Mouse (Mus musculus): ENCODE measurements around the gene Pkp1.
A peak's percentile ranks its signal among the peaks of the same experiment; 100 is the strongest.

The Pkp1 gene

GRCm38 (mm10) chr1:135857137-135857775 is 61.8 kb downstream of the Pkp1 start:
- no peak for DNase-seq (ENCODE audit: low read depth, low spot score)

GRCm38 (mm10) chr1:135856070-135856469 is 62.9 kb downstream of the Pkp1 start:
- no peak for DNase-seq (ENCODE audit: low read depth, low spot score)

GRCm38 (mm10) chr1:135855344-135855687 is 63.7 kb downstream of the Pkp1 start:
- DNase-seq (ENCODE audit: low read depth, low spot score) = no peak

DNA sequence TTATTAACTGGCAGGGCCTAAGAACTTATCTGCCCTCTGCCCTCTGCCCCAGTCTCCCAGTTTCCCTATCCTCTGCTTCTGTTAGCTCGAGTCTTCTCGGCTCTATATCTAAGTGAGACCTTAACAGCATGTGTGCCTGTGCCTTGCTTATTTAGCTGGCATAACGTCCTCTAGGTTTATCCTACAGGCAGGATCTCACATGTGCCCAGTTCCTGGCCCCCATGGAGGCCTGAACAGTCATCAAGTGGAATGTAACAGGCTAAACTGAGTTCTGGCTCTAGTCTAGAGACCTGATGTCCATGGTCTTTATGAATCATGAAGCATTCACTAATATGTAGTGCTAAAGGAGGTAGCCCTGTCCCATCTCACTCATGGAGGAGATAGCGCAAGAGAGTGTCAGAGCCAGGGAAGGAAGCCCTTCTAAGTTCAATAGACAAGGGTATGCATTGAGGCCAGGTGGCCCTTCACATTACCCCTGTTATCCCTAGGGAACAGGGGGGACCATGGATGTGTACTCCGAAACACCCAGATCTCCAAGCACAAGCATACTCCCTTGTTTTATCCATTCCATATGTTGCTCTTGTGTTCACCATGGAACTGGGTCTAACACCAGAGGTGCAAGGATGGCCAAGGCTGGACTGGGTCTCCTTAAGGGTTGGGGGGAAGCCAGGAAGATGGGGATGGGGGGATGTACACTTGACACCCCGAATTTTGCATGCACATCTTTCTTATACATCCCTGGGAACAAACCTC is 64.2 kb downstream of the Pkp1 start:
- DNase-seq (ENCODE audit: low read depth, low spot score) = no peak

GRCm38 (mm10) chr1:135853200-135853599 is 65.8 kb downstream of the Pkp1 start:
- DNase-seq (ENCODE audit: low read depth, low spot score) = no peak

DNA sequence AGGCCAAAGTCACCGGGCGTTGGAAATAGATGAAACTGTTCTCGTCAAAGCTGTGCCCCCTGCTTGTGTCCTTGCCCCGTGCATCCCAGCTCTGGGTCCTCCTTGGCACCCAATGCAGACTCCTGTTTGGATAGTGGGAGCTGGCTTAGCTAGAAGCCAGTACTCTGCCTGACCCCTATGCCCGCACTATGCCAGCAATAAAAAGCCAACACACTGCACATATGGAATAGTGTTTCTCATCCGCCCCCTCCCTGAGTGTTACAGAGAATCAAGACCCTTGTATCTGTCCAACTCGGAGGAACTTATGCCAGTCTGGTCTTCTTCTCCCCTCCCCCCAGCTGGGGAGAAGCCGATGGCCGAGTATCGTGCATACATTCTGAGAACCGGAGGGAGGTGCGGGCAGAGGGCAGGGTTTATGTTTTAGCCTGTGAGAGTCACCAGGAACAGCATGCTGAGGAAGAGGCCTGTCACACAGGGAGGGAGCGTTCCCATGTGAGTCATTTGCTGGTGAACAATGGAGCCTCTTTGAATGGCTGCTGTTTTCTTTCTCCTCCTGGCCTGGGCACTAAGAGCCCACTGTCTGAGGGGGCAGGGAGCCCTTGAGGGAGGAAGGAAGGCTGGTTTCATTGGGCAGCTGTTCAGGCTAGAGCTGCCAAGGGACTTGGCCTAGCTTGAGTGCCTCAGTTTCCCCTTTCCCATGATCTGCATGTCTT is 66.8 kb downstream of the Pkp1 start:
- DNase-seq (ENCODE audit: low read depth, low spot score) = peak; percentile 52

GRCm38 (mm10) chr1:135850722-135851512 is 68.1 kb downstream of the Pkp1 start:
- peak; percentile 27 for DNase-seq (ENCODE audit: low read depth, low spot score)

GRCm38 (mm10) chr1:135847611-135848351 is 71.2 kb downstream of the Pkp1 start:
- no peak for DNase-seq (ENCODE audit: low read depth, low spot score)

DNA sequence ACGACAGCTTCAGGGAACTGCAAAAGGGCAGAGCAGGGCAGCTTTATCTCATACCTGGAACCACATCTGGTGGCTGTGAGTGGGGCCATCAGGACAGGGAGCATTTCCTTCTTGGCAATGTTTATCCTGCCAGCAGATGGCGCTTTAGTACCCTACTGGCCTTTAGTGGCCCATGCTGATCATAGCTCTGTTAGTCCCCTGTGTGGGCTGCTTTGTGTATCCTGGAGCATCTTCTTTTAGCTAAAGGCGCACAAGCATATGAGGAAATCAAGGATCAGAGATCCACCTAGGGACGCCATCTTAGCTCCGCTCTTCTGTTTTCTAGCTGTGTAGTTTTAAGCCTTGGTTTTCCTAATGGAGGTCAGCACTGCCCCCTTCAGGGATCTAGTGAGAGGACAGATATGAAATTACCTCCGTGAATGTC is 71.9 kb downstream of the Pkp1 start:
- peak; percentile 71 for DNase-seq (ENCODE audit: low read depth, low spot score)

DNA sequence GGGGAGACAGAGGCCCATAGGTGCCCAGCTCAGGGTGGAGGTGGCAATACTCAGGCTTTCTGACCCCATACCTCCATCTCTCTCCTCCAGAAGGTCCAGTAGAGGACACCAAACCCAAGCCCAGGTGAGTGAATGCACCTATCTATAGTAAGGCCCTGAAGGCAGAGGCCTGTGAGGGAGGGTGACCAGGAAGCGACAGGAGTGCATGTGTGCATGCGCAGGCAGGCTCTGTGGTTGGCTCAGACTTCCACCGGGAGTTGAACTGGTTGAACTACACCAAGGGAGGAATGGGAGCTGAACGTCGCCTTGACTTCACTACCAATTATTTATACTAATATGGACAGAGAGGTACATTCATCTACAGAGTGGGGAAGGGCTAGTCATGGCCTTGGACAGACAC is 72.4 kb downstream of the Pkp1 start:
- no peak for DNase-seq (ENCODE audit: low read depth, low spot score)

DNA sequence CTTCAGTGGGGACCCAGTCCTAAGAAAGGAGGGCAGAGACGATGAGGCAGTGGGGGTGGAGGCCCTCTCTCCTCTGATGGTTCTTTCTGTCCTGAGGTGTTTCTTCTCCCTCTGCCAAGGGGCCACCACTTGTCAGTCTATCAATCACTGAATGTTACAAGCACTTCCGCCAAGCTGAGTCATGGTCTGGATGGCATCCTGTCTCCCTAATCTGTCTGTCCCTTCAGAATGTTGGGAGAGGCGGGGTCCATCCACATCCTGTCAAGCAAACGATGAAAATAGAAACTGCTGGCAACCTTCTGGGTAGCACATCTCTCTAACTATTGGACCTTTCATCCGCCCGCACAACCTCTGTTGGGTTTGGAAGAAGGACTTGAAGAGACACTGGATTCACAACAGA is 74.5 kb downstream of the Pkp1 start:
- DNase-seq (ENCODE audit: low read depth, low spot score) = no peak

DNA sequence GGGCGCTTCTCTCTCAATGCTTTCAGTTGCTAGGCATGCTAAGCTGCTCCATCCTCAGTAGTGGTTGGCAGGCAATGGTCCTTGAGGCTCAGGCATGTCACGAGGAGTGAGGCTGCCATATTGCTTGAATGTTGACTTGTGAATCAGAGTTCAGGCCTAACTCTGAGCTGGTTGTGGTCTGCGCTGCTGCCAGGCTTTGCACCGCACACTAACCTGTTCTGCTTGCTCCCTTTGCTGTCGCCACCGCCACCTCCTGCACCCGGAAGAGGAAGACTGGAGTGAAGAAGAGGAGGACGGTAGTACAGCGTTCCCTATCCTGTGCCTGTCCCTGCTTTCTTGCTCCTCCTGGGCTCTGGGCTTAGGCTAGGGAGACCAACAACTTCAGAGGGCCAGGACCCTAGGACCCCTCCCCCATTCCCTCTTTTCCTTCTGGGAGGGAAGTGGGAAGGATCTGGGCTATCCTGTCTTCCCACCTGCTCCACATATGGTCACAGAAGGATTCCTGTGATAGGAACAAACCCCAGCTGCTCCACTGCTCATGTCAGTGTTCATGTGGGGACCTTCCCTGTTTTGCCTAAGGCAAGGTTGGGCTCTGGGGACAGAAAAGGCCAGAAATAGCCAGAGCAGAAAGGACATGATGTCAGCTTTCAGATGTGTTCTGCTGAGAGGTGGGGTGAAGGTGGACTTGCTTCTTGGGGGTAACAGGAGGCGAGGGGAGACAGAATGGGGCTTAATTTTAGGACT is 75.3 kb downstream of the Pkp1 start:
- no peak for DNase-seq (ENCODE audit: low read depth, low spot score)

GRCm38 (mm10) chr1:135840675-135841395 is 78.2 kb downstream of the Pkp1 start:
- DNase-seq (ENCODE audit: low read depth, low spot score) = no peak

GRCm38 (mm10) chr1:135839065-135839464 is 79.9 kb downstream of the Pkp1 start:
- DNase-seq (ENCODE audit: low read depth, low spot score) = no peak

DNA sequence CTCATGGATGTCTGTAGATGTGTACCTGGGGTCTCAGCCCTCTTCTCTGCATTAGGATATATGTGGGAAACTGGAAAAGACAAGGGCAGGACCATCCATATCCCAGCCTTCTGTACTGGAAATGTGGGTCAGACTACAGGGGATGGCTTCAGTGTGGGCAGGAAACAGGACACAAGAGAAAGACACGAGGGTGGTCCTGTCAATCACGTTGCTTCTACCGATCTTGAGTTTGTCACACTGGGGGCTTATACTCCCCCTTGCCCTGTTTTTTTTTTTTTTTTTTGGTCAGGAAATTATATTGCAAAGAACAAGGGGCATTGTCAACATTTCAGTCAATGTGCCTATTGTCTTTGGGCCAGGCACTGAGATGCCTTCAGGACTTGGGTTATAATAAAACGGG is 80.4 kb downstream of the Pkp1 start:
- no peak for DNase-seq (ENCODE audit: low read depth, low spot score)

DNA sequence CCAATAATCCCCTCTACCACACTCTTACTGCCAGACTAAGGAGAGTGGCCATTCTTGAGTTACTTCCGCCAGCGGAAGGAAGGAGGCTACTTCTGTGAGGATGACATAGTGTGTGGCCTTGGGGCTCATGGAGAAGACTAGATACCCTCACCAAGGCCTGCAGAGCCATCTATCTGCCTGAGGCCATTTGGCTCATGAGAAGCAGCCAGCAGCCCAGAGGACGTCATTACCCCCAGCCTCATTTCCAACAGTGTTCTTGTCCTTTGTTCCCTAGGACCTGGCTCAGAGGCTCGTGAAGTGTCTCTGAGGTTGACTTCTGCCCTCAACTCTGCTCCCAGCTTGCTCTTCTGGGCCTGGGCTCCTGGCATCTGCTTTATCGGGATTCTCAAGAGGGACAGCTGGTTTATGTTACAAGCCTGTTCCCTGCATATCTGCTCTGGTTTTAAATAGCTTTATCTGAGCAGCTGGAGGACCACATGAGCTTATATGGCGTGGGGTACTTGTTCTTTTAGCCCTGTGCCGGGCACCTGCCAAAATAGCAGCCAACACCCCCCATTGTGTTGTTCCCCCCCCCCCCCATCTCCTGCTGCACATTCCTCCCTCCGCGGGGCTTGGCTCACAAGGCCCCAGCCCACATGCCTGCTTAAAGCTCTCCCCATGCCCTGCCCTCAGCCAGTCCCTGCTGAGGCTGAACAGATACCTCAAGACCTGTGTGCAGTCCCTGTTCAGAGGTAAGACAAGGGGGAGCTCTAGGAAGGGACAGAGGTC is 83.1 kb downstream of the Pkp1 start, which contains the start of gene Tnnt2:
Gene Tnnt2 (plus strand): TSS at position 639 of the 768 bp plus-strand sequence.
- DNase-seq (ENCODE audit: low read depth, low spot score) = peak; percentile 37

GRCm38 (mm10) chr1:135834983-135835382 is 84.0 kb downstream of the Pkp1 start:
- DNase-seq (ENCODE audit: low read depth, low spot score) = no peak

DNA sequence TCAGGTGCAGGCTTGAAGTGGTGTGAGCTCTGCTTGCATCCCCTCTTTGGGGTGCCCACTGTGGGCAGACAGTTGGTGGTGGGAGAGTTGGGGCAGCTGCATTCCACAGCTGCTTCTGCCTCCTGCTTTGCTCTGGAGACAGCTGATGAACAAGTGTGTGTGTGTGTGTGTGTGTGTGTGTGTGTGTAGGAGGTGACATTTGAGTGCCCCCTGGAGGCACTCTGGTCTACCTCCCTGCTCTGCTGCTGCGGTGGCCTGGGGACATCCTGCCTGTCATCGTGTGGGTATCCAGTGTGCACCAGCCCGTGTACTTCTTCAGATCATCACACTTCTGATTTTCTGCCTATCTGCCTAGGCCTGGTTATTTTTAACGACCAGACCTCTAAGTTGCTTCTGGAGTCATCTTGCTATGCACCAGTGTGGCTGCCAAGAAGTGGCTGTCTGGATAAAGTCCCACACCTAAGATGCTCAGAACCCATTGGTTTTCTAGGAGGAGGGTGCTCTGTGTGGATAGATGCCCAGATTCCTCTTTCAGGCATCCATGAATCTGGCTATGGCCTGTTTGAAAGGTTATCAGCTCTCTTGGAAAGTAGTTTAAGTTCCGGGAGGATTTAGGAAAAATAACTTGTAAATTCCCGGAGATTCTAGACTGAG is 84.7 kb downstream of the Pkp1 start:
- no peak for DNase-seq (ENCODE audit: low read depth, low spot score)
